Mouse (Mus musculus) testis, postnatal 10 days (tissue): ENCODE measurements around the gene Ntpcr.

Experiments used
- DNase-seq: peaks from one replicate; pipeline ENCODE4 v3.0.0; 2021; ENCODE audit warnings: low spot score

The Ntpcr gene

GRCm38 (mm10) chr8:125775031-125775430 is 45.3 kb downstream of the Ntpcr start:
- DNase-seq = no peak

- no peak for DNase-seq
These were observed 46.6 kb downstream of the Ntpcr start for GRCm38 (mm10) chr8:125776314-125776713.

GRCm38 (mm10) chr8:125776800-125777199 is 47.0 kb downstream of the Ntpcr start:
- no peak for DNase-seq

- DNase-seq = no peak
These were observed 47.9 kb downstream of the Ntpcr start for GRCm38 (mm10) chr8:125777478-125778164.

GRCm38 (mm10) chr8:125778919-125779318 is 49.2 kb downstream of the Ntpcr start:
- DNase-seq = no peak

- DNase-seq = no peak
These were observed 49.9 kb downstream of the Ntpcr start for GRCm38 (mm10) chr8:125779656-125780055.

- DNase-seq = no peak
These were observed 52.4 kb downstream of the Ntpcr start for GRCm38 (mm10) chr8:125782161-125782560.

GRCm38 (mm10) chr8:125786886-125787285 is 57.1 kb downstream of the Ntpcr start:
- DNase-seq = no peak

- DNase-seq = no peak
These were observed 63.2 kb downstream of the Ntpcr start for GRCm38 (mm10) chr8:125792816-125793455.

GRCm38 (mm10) chr8:125795341-125795740 is 65.6 kb downstream of the Ntpcr start:
- DNase-seq = no peak

GRCm38 (mm10) chr8:125796970-125797369 is 67.2 kb downstream of the Ntpcr start:
- no peak for DNase-seq
